Mouse (Mus musculus): Measurements from ENCODE around the gene Gm45713.
"Not testable (repeated sequence)": the region's sequence is repeated elsewhere in the genome, so short reads cannot be mapped to it uniquely, and the experiment has no call there.

Gm45713 gene

DNA sequence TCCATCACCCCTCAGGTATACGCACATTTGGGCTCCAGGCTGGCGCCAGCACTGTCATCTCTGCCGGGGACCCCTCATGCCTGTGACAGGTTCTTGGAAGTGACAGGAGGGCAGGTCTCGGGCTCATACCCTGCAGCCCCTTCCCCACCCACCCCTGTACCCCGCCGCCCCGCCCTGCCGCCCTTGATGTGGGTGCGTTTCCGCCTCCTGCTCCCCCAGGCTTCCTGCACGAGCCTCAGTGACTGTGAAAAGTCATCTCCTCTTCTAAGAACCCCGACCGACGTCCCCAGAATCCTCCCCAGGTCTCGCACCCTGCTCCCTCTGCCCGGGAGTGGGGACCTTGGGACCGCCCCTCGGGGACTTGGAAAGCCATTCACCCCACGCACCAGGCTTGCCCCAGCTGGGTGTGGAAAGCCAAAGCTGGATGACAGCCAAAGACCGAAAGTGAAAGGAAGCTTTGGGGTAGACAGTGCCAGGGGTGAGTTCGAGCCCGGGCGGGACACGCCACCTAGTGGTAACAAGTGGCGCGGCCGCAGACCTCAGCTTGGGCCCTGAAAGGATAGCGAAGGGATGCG is at the start of gene Gm45713, which contains the start of gene Flt3l:
Gene Gm45713, minus strand, starts transcription at position 239 of the 575 bp plus-strand sequence.
Gene Flt3l, minus strand, starts transcription at position 440 of the 575 bp plus-strand sequence.
- peak; percentile 75 for DNase-seq (ENCODE audit: low spot score)

- DNase-seq (ENCODE audit: low spot score) = no peak
Observed at GRCm38 (mm10) chr7:45183672-45184071, 47.6 kb upstream of the Gm45713 start.

GRCm38 (mm10) chr7:45182606-45183005 is 46.6 kb upstream of the Gm45713 start:
- DNase-seq (ENCODE audit: low spot score) = no peak

DNA sequence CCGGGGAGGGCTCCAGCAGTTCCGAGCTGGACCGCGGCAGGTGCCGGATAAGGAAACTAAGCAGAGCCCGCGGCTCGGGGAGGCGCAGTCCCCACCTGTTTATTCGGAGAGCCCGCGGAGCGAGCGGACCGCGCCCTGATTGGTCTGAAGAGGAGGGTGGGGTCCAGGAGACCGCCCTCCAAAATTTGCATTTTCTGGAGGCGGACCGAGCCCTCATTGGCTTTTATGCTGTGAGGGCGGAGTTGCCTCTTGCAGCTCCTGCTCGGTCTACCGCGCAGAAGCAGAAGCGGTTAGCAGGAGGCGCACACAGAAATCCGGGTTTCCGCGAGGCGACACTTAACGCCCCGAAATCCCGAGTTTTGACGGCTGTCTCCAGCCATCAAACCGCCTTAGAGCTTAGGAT is 46.2 kb upstream of the Gm45713 start:
- DNase-seq (ENCODE audit: low spot score) = peak; percentile 55

DNA sequence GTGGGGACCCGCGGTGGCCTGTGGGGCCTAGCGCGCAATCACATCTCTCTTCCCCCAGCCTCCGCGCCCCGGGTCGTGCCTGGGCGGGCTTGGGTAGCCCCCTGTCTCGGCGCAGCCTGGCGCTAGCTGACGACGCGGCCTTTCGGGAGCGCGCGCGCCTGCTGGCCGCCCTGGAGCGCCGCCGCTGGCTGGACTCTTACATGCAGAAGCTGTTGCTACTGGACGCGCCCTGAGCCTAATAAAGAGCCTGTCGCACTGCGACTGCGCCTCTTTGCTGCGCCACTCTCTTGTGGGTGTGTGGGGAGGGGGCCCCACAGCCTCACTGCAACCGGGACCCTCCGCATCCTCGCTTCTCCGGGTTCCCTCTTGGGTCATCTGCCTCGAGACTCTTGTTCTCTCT is 45.5 kb upstream of the Gm45713 start:
- DNase-seq (ENCODE audit: low spot score) = no peak

DNA sequence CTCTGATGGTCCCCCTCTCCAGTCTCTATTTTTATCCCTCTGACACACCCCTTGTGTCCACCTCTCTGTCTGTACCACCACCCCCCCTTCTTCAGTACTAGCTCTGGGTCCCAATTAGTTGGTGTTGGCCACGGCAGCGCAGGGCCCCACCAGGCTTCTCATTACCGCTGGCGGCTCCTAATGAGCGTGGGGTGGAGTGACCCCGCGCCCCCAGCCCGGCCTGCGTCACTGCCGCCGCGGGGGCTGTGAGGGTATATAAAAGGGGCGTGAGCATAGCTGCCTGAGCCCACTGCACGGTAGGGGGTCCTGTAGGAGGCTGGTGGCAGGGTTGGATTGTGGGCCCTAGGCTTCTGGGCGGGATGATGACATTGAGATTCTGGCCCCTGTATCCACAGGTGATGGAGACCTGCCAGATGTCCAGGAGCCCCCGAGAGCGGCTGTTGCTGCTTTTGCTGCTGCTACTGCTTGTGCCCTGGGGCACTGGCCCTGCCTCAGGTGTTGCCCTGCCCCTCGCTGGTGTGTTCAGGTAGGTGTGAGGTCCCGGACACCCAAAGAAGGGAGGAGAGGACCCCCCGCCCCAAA is 45.0 kb upstream of the Gm45713 start, which contains the start of gene Pth2:
Gene Pth2, plus strand, starts transcription at position 100 of the 582 bp plus-strand sequence.
- no peak for DNase-seq (ENCODE audit: low spot score)

DNA sequence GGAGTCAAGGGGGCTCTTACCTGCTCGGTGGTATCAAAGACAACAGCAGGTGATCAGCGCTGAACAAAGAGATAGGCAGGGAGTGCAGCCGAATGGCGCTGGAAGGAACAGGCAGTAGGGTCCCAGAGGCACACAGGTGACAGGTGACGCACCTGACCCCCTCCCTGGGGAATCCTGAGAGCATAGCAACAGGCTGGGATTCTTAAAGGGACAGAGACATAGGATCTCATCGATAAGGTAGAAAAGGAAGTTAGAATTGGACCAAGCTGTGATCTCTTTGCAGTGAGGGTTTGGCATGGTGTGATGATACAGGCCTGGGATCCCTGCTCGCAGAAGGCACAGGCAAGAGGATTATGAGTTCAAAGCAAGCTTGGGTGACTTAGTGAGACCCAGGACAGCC is 43.4 kb upstream of the Gm45713 start, which contains the start of gene Gfy:
Gene Gfy, minus strand, starts transcription at position 101 of the 400 bp plus-strand sequence.
- DNase-seq (ENCODE audit: low spot score) = no peak

DNA sequence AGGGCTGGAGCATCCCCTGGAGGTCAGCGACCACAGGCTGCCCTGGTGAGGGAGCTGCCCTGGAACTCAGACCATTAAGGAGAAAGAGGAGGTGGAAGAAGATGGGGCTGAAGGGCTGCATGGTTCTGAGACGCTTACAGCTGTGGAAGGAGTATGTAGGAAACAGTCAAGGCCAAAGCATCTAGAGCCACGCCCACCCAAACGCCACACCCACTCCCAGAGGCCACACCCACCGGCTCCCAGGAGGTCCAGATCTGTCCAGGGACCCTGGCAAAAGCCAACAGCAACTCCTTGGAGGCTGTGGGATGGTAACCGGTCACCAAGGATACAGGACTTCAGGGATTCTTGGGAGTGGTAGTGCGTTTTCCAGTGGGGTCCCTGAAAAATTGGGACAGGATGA is 42.5 kb upstream of the Gm45713 start:
- DNase-seq (ENCODE audit: low spot score) = no peak

DNA sequence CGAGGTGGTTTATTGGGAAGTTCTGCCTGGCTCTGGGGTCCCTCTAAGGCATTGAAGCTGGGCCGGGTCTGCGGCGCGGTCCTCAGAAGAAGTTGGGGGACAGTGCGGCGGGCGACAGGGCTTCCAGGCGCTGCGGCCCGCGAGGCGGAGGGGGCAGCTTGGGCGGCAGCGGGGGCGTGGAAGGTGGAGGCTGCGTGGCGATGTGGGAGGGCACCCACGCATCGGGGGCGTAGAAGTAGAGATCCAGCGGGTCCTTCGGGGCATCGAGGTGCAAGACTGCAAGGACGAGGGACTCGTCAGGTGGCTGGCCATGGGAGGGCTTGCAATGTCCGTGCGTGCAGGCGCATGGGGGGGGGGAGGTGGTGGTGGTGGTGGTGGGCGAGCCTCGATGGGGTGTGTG is 40.3 kb upstream of the Gm45713 start:
- no peak for DNase-seq (ENCODE audit: low spot score)

DNA sequence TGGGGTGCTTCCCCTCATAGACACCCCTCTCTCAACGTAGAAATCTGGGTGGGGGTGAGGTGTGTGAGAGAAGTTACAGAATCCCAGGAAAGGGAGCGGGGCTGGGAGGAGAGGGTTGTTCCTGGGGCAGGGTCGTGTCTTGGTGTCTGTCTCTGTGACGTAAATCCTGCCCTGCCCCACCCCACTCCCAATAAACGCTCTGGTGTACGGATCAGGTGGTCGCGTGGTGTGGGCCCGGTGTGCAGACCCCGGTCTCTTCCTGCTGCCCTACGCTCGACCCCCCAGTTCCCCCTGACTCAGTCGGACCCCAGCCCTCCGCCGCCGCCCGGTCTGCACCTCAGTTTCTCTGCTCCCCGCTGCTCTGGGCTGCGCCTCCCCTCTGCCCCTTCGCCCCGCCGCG is 39.9 kb upstream of the Gm45713 start:
- DNase-seq (ENCODE audit: low spot score) = no peak

- DNase-seq (ENCODE audit: low spot score) = no peak
Observed at GRCm38 (mm10) chr7:45175398-45175797, 39.4 kb upstream of the Gm45713 start.

GRCm38 (mm10) chr7:45174567-45175280 is 38.7 kb upstream of the Gm45713 start:
- DNase-seq (ENCODE audit: low spot score) = no peak

DNA sequence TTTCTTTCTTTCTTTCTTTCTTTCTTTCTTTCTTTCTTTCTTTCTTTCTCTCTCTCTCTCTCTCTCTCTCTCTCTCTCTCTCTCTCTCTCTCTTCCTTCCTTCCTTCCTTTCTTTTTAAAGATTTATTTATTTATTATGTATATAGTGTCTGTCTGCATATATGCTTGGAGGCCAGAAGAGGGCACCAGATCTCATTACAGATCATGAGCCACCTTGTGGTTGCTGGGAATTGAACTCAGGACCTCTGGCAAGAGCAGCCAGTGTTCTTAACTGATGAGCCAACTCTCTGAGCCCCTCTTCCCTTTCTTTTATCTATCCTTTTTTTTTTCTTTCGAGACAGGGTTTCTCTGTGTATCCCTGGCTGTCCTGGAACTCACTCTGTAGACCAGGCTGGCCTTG is 37.7 kb upstream of the Gm45713 start:
- DNase-seq (ENCODE audit: low spot score) = not testable (repeated sequence)

GRCm38 (mm10) chr7:45172974-45173373 is 36.9 kb upstream of the Gm45713 start:
- no peak for DNase-seq (ENCODE audit: low spot score)

DNA sequence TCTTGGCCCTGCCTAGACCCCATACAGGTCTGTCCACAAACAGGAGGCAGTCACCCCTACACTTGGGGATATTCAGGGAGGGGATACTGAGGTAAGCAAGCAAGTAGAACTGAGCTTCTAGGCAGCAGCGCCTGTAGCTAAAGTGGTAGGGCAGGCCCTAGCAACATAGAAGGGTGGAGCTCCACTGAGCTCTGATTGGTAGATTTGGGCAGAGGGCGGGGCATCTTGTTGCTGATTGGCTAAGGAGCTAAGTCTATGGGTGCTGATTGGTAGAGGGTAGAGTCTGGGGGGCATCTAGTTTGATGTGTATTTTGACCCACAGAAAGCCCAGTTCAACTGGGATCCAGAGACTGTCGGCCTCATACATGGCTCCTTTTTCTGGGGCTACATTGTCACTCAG is 33.5 kb upstream of the Gm45713 start:
- no peak for DNase-seq (ENCODE audit: low spot score)

DNA sequence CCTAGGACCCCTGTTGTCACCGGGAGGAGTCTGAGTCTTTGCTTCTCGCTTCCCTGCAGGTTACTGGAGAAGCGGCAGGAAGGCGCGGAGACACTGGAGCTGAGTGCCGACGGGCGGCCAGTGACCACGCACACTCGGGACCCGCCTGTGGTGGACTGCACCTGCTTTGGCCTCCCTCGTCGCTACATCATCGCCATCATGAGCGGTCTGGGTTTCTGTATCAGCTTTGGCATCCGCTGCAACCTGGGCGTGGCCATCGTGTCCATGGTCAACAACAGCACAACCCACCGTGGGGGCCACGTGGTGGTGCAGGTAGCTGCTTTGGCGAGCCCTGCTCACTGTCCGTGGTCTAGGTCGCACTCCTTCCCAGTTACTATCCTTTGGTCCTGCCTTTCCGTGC is 32.6 kb upstream of the Gm45713 start:
- DNase-seq (ENCODE audit: low spot score) = no peak

DNA sequence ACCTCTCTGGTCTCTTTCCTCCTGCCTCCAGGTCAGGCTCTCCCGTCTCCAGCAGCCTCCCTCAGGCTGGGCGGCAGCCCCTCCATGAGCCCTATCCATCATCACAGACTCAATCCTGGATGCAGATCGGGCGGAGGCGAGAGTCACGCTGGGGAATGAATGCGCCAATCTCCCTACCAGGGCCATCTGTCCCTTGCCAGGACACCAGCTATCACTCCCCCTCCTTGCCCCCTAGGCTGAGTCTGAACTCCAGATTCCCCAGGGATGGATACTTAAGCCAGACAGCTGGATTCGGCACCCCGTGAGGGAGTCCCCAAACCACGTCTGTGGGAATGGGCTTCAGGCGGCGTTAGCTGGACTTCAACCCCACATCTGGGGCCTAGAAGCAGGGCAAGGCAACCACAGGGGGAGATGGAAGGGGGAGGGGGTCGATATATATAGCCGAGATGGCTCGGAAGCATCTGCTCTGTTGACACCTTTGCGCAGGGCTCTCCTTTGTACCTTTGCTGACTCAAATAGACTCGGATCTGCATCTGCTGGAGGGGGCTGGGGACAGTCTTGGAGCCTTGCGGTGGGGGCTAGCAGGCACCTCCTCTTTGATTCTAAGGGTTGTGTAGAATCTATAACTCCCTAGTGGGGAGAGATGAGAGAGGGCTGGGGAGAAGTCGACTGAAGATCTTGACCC is 31.9 kb upstream of the Gm45713 start:
- no peak for DNase-seq (ENCODE audit: low spot score)

DNA sequence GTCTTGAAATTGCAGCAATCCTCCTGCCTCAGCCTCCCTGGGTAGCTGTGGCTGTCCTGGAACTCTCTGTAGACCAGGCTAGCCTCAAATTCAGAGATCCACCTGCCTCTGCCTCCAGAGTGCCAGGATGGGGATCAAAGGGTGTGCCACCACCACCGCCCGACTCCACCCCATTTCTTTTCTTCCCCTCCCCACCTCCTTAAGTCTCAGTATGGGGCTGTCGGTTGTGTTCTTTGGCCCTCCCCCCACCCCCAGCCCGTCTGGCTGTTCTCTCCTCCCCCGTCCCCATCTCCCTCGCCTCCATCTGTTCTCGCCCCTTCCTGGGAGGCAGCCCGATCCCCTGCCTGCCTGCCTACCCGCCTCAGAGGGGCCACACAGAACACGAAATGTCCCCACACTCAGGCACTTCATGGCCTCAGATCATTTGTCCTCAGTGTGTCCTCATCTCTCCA is 30.9 kb upstream of the Gm45713 start:
- DNase-seq (ENCODE audit: low spot score) = no peak

DNA sequence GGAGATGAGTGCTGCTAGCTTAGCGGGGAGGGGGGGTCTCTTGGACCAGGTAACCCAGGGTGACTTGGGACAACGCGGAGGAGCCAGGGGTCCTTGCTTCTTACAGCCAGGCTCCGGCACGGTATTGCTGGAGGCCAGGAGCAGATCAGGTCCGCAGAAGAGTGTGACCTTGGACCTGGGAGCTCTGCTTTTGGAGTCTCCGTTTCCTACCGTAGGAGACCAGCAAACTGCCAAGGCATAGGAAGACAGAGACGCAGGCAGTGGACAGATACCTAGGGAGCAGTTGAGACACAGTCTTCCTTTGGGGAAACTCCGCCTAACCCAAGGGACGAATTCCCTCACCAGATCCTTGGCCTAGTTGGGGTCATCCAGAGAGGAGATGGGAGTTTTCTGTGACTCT is 29.7 kb upstream of the Gm45713 start:
- DNase-seq (ENCODE audit: low spot score) = no peak

GRCm38 (mm10) chr7:45164833-45165232 is 28.8 kb upstream of the Gm45713 start:
- DNase-seq (ENCODE audit: low spot score) = no peak

GRCm38 (mm10) chr7:45163735-45164490 is 27.9 kb upstream of the Gm45713 start, which contains the start of gene Slc17a7:
TSS of gene Slc17a7 (plus strand) at chr7:45163949.
- no peak for DNase-seq (ENCODE audit: low spot score)
